Mouse (Mus musculus) kidney, adult 2 months (tissue): ENCODE results near the gene Naga. TPM values are rescaled to one million over a fixed set of nuclear protein-coding genes. Genes with fewer than 3 reads are reported as not detected.

Experiments used
- DNase-seq: peaks from one replicate; pipeline ENCODE4 v3.0.0; 2021
- H3K27ac ChIP-seq: fragments of 200-500 bp; 2 replicates; pipeline ENCODE4 v1.5.1; 2012; ENCODE audit warnings: low read depth, low read length, control low read depth, inconsistent platforms; ENCODE audit not compliant: insufficient read depth
- H3K27me3 ChIP-seq: fragments of 200-500 bp; replicated peaks from 2 replicates; pipeline ENCODE4 v1.6.1; 2012; ENCODE audit warnings: mild to moderate bottlenecking, moderate library complexity, low read length, inconsistent platforms; ENCODE audit not compliant: control insufficient read depth, insufficient read depth
- H3K36me3 ChIP-seq: fragments of 200-500 bp; 2 replicates; pipeline ENCODE4 v1.6.1; 2012; ENCODE audit warnings: mild to moderate bottlenecking, moderate library complexity, low read length, inconsistent platforms; ENCODE audit not compliant: control insufficient read depth, insufficient read depth
- H3K4me1 ChIP-seq: fragments of 200-500 bp; 2 replicates; pipeline ENCODE4 v1.6.1; 2011; ENCODE audit warnings: low read length; ENCODE audit not compliant: control insufficient read depth, insufficient read depth
- H3K4me3 ChIP-seq: fragments of 200-500 bp; 2 replicates; pipeline ENCODE4 v1.5.1; 2011; ENCODE audit warnings: mild to moderate bottlenecking, low read depth, low read length, control low read depth; ENCODE audit not compliant: insufficient read depth
- CTCF ChIP-seq: fragments of 200-500 bp; conservative IDR thresholded peaks from 2 replicates; pipeline ENCODE4 v1.5.1; 2011; ENCODE audit warnings: low read depth, mild to moderate bottlenecking, control low read depth, low read length, moderate library complexity, mixed read lengths; ENCODE audit not compliant: insufficient read depth, insufficient read length
- POLR2A ChIP-seq: fragments of 200-500 bp; IDR thresholded peaks from one replicate; pipeline ENCODE4 v1.6.1; 2011; ENCODE audit warnings: low read depth, low read length, control low read depth
- WGBS: fragments of 180-500 bp; shearing (Covaris S2); methylation state at CpG from one replicate; pipeline ENCODE4 v1.1.7; 2018; 5-methylcytosine and 5-hydroxymethylcytosine counted together
- polyA plus RNA-seq: library from polyadenylated mRNA; depleted of rRNA; stranded (reverse); fragments of >200 nt; gene quantifications from 2 replicates; pipeline ENCODE4 v1.2.3, GENCODE M21; 2012

Naga gene
- polyA plus RNA-seq, 1 experiment = 200 TPM

GRCm38 (mm10) chr15:82343368-82344287 lies 4.9 kb upstream of the Naga start:
- Histone ChIP-seq H3K36me3 (no peaks in the 10 kb centered on the region), H3K27me3 (no peaks in the 10 kb centered on the region), H3K27ac (peak overlapping the region; percentile 33; the same call in 1 of the 2 replicates), H3K4me3 (no peak overlapping the region), H3K4me1 (peaks cover 17% of the 10 kb centered on the region)
- 66% methylated on average over 27 of the region's 27 CpGs for WGBS
- peak; percentile 86 for DNase-seq
- TF ChIP-seq CTCF = no peak
- TF ChIP-seq POLR2A = no peak

- no peak for TF ChIP-seq POLR2A
- TF ChIP-seq CTCF = no peak
- no peaks in the 10 kb centered on the region for H3K27me3 ChIP-seq
- DNase-seq = no peak
- WGBS = 85% methylated on average over 5 of the region's 5 CpGs
- no peaks in the 10 kb centered on the region for H3K36me3 ChIP-seq
- no peak overlapping the region for H3K4me3 ChIP-seq
- H3K4me1 ChIP-seq = peaks cover 16% of the 10 kb centered on the region; the same call in 1 of the 2 replicates
- no peak overlapping the region for H3K27ac ChIP-seq
These were observed 3.8 kb upstream of the Naga start for GRCm38 (mm10) chr15:82342543-82342935.

- no peak overlapping the region for H3K27ac ChIP-seq
- peaks cover 16% of the 10 kb centered on the region; the same call in 1 of the 2 replicates for H3K4me1 ChIP-seq
- H3K36me3 ChIP-seq = no peaks in the 10 kb centered on the region
- DNase-seq = no peak
- H3K4me3 ChIP-seq = no peak overlapping the region
- no peaks in the 10 kb centered on the region for H3K27me3 ChIP-seq
- 77% methylated on average over 15 of the region's 15 CpGs for WGBS
- TF ChIP-seq POLR2A = no peak
- no peak for TF ChIP-seq CTCF
These were observed 3.2 kb upstream of the Naga start for GRCm38 (mm10) chr15:82341675-82342542.

- H3K27ac ChIP-seq = no peak overlapping the region
- no peak for TF ChIP-seq POLR2A
- TF ChIP-seq CTCF = no peak
- peak; percentile 40 for DNase-seq
- H3K36me3 ChIP-seq = no peaks in the 10 kb centered on the region
- H3K4me1 ChIP-seq = peaks cover 16% of the 10 kb centered on the region; the same call in 1 of the 2 replicates
- H3K4me3 ChIP-seq = peak overlapping the region; percentile 15; the same call in 1 of the 2 replicates
- WGBS = 9% methylated on average over 39 of the region's 40 CpGs
- no peaks in the 10 kb centered on the region for H3K27me3 ChIP-seq
These were observed 2.3 kb upstream of the Naga start for GRCm38 (mm10) chr15:82341036-82341501.

GRCm38 (mm10) chr15:82340414-82341035 lies 1.8 kb upstream of the Naga start:
- no peaks in the 10 kb centered on the region for H3K36me3 ChIP-seq
- DNase-seq = no peak
- 58% methylated on average over 21 of the region's 21 CpGs for WGBS
- H3K27ac ChIP-seq = no peak overlapping the region
- TF ChIP-seq CTCF = no peak
- TF ChIP-seq POLR2A = no peak
- peak overlapping the region; percentile 15; the same call in 1 of the 2 replicates for H3K4me3 ChIP-seq
- H3K27me3 ChIP-seq = no peaks in the 10 kb centered on the region
- peaks cover 16% of the 10 kb centered on the region; the same call in 1 of the 2 replicates for H3K4me1 ChIP-seq

- TF ChIP-seq CTCF (no peak), POLR2A (no peak)
- H3K4me3 ChIP-seq = no peak overlapping the region
- H3K27ac ChIP-seq = no peak overlapping the region
- peaks cover 16% of the 10 kb centered on the region; the same call in 1 of the 2 replicates for H3K4me1 ChIP-seq
- DNase-seq = no peak
- 75% methylated on average over 8 of the region's 8 CpGs for WGBS
- H3K36me3 ChIP-seq = no peaks in the 10 kb centered on the region
- no peaks in the 10 kb centered on the region for H3K27me3 ChIP-seq
These were observed 1.0 kb upstream of the Naga start for GRCm38 (mm10) chr15:82339634-82340254.
